Mouse (Mus musculus) forebrain, embryonic 15.5 days (tissue): ENCODE data around the gene E2f4. TPM values are rescaled to one million over a fixed set of nuclear protein-coding genes. Genes with fewer than 3 reads are reported as not detected.
"Not testable (repeated sequence)": the region's sequence is repeated elsewhere in the genome, so short reads cannot be mapped to it uniquely, and the experiment has no call there.

Experiments used
- ATAC-seq: fragments of 200-750 bp; cut with Nextera tagmentation; replicated peaks from 2 replicates; pipeline ENCODE4 v1.8.0; 2017; ENCODE audit warnings: mild to moderate bottlenecking, moderate TSS enrichment, moderate library complexity
- H3K27ac ChIP-seq: fragments of 300-500 bp; sonication (generic); replicated peaks from 2 replicates; pipeline ENCODE4 v1.5.1; 2015; ENCODE audit warnings: mild to moderate bottlenecking, inconsistent platforms
- H3K27me3 ChIP-seq: fragments of 300-500 bp; sonication (generic); 2 replicates; pipeline ENCODE4 v1.6.1; 2015; ENCODE audit warnings: inconsistent platforms
- H3K36me3 ChIP-seq: fragments of 300-500 bp; sonication (generic); 2 replicates; pipeline ENCODE4 v1.6.1; 2015; ENCODE audit warnings: mild to moderate bottlenecking, inconsistent platforms
- H3K4me1 ChIP-seq: fragments of 300-500 bp; sonication (generic); 2 replicates; pipeline ENCODE4 v1.6.1; 2015; ENCODE audit warnings: inconsistent platforms
- H3K4me2 ChIP-seq: fragments of 300-500 bp; sonication (generic); replicated peaks from 2 replicates; pipeline ENCODE4 v1.6.1; 2015; ENCODE audit warnings: mild to moderate bottlenecking, inconsistent platforms
- H3K4me3 ChIP-seq: fragments of 300-500 bp; sonication (generic); 2 replicates; pipeline ENCODE4 v1.5.1; 2015; ENCODE audit warnings: mild to moderate bottlenecking, inconsistent platforms
- H3K9ac ChIP-seq: fragments of 300-500 bp; sonication (generic); replicated peaks from 2 replicates; pipeline ENCODE4 v1.6.1; 2015; ENCODE audit warnings: mild to moderate bottlenecking, inconsistent platforms
- H3K9me3 ChIP-seq: fragments of 300-500 bp; sonication (generic); 2 replicates; pipeline ENCODE4 v1.6.1; 2016; ENCODE audit warnings: inconsistent platforms
- WGBS: fragments of 180-500 bp; shearing (Covaris S2); methylation state at CpG from one replicate; pipeline ENCODE4 v1.1.7; 2015; ENCODE audit warnings: mixed read lengths; 5-methylcytosine and 5-hydroxymethylcytosine counted together
- polyA plus RNA-seq: library from polyadenylated mRNA; unstranded; fragments of >200 nt; fragmentation: Nextera tagmentation; extraction: Ambion mirVana; gene quantifications from 2 replicates; pipeline ENCODE4 v1.2.1, GENCODE M21; 2015

E2f4 gene
- polyA plus RNA-seq, 1 experiment from 2014 or later: 44.2 TPM

DNA sequence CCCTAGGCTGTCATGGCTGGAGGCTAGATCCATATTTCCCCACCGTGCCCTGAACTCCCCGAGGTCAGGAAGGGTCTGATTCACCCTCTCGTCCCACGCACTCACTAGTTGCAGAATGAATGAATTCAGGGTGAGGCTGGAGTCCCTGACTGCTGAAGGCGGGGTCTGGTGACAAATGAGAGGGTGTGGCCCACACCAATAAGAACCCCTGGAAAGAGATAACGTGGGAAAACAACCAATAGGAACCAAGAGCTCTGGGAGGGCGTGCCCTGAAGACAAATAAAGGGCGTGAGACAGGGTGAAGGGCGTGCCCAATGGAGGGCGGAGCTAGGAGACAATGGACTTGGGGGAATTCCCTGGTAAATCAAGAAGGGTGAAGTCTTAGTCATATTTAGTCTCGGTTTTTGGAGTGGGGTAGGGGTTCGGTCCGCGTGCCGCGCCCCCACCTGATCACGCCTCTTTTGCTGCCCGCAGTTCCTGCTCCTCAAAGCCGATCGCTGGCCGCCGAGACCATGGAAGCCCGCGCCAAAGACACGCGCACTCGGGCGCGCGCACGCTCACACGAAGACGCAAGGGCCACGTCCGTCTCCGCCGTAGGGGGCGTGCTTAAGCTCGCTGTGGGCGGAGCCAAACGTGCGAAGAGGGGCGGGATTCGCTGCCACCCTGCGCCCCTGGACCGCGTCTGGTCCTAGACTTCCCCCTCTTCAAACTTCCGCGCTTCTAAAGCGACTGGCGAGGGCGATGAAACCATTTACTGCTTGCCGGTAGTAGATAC, 8.3 kb upstream of the E2f4 start:
- peak overlapping the region; percentile 65 for H3K9ac ChIP-seq
- H3K4me3 ChIP-seq: peak overlapping the region; percentile 56
- under 1% methylated on average over 53 of the region's 53 CpGs for WGBS
- H3K36me3 ChIP-seq: peaks cover 10% of the 10 kb centered on the region
- H3K4me2 ChIP-seq: peak overlapping the region; percentile 86
- H3K27ac ChIP-seq: peak overlapping the region; percentile 93
- peaks cover 54% of the 10 kb centered on the region for H3K4me1 ChIP-seq
- no peaks in the 10 kb centered on the region for H3K9me3 ChIP-seq
- peak; percentile 91 for ATAC-seq
- 0 out of 2 replicates have a peak, but pooled peaks cover 4% of the 10 kb centered on the region for H3K27me3 ChIP-seq

GRCm38 (mm10) chr8:105289805-105290460, 7.5 kb upstream of the E2f4 start, which contains the start of gene 4931428F04Rik:
TSS of gene 4931428F04Rik (minus strand) at chr8:105289864.
- H3K27ac ChIP-seq: peak within 1 kb of the TSS; percentile 93
- H3K4me2 ChIP-seq: peak within 1 kb of the TSS; percentile 86
- no peaks in the 10 kb centered on the region for H3K9me3 ChIP-seq
- peak; percentile 39 for ATAC-seq
- peak within 1 kb of the TSS; percentile 65 for H3K9ac ChIP-seq
- peaks cover 54% of the 10 kb centered on the region for H3K4me1 ChIP-seq
- peaks cover 5% of the 10 kb centered on the region for H3K36me3 ChIP-seq
- WGBS: 1% methylated on average over 43 of the region's 43 CpGs
- peak within 1 kb of the TSS; percentile 56 for H3K4me3 ChIP-seq
- H3K27me3 ChIP-seq: 0 out of 2 replicates have a peak, but pooled peaks cover 4% of the 10 kb centered on the region

DNA sequence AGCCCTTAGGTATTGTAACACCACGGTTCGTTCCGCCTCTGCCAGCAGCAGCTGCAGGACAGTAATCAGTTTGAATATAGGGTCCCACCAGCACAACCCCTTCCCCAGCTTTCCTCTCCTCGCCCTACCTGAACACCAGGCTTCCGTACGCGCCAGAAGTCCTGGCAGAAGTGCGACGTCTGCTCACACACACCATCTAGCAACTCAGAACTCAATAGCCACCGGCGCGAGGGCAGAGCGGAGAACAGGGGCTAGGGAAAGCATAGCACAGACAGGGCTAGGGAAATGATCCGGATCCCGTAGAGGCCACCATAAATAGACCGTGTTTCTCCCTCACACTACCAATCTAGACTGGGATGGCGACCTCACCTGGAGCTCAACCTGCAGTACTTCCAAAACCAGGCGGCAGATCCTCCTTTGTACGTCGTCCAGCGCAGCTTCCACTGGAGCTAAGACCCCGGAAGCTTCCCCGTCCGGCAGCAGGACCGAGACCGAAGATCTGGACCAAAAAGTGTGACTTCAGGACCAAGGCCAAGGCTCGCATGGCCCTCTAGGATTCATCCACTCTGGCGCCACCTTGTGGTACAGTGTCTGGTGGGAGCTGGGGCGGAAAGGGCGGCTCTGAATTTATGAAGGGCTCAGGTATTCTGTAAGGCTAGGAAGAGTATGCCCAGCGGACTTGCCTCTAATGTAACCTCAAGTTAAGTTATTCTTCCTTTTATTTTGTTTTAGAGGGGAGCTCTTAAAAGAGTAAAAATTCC, 6.7 kb upstream of the E2f4 start:
- H3K9me3 ChIP-seq: no peaks in the 10 kb centered on the region
- peak overlapping the region; percentile 56 for H3K4me3 ChIP-seq
- H3K4me2 ChIP-seq: peak overlapping the region; percentile 86
- no peak for ATAC-seq
- H3K27ac ChIP-seq: no peak overlapping the region
- H3K27me3 ChIP-seq: 0 out of 2 replicates have a peak, but pooled peaks cover 4% of the 10 kb centered on the region
- H3K36me3 ChIP-seq: no peaks in the 10 kb centered on the region
- 4% methylated on average over 31 of the region's 31 CpGs for WGBS
- peak overlapping the region; percentile 65 for H3K9ac ChIP-seq
- H3K4me1 ChIP-seq: peaks cover 46% of the 10 kb centered on the region

- ATAC-seq, H3K4me2 ChIP-seq, H3K36me3 ChIP-seq, H3K27me3 ChIP-seq, H3K27ac ChIP-seq, H3K9me3 ChIP-seq, H3K9ac ChIP-seq, H3K4me3 ChIP-seq: not testable (repeated sequence)
- 84% methylated on average over 8 of the region's 8 CpGs for WGBS
- H3K4me1 ChIP-seq: peaks cover 40% of the 10 kb centered on the region
Measured at GRCm38 (mm10) chr8:105291364-105291763, 6.1 kb upstream of the E2f4 start.

GRCm38 (mm10) chr8:105291802-105292201, 5.7 kb upstream of the E2f4 start:
- H3K4me3 ChIP-seq, H3K27me3 ChIP-seq, H3K9ac ChIP-seq, H3K4me2 ChIP-seq, H3K27ac ChIP-seq, H3K36me3 ChIP-seq, ATAC-seq, H3K9me3 ChIP-seq: not testable (repeated sequence)
- H3K4me1 ChIP-seq: peaks cover 38% of the 10 kb centered on the region
- 74% methylated on average over 3 of the region's 3 CpGs for WGBS

- no peaks in the 10 kb centered on the region for H3K9me3 ChIP-seq
- H3K4me2 ChIP-seq: no peak overlapping the region
- H3K36me3 ChIP-seq: no peaks in the 10 kb centered on the region
- WGBS: 85% methylated on average over 7 of the region's 7 CpGs
- H3K27me3 ChIP-seq: 0 out of 2 replicates have a peak, but pooled peaks cover 4% of the 10 kb centered on the region
- no peak overlapping the region for H3K4me3 ChIP-seq
- no peak overlapping the region for H3K9ac ChIP-seq
- no peak for ATAC-seq
- peaks cover 37% of the 10 kb centered on the region for H3K4me1 ChIP-seq
- H3K27ac ChIP-seq: no peak overlapping the region
Measured at GRCm38 (mm10) chr8:105292471-105292870, 5.0 kb upstream of the E2f4 start.

GRCm38 (mm10) chr8:105293405-105293804, 4.1 kb upstream of the E2f4 start:
- Histone ChIP-seq H3K4me1 (peaks cover 32% of the 10 kb centered on the region), H3K27ac (no peak overlapping the region), H3K27me3 (0 out of 2 replicates have a peak, but pooled peaks cover 4% of the 10 kb centered on the region), H3K4me3 (no peak overlapping the region), H3K4me2 (no peak overlapping the region), H3K9ac (no peak overlapping the region), H3K36me3 (no peaks in the 10 kb centered on the region), H3K9me3 (no peaks in the 10 kb centered on the region)
- ATAC-seq: no peak
- 76% methylated on average over 19 of the region's 19 CpGs for WGBS

- 58% methylated on average over 9 of the region's 9 CpGs for WGBS
Measured at GRCm38 (mm10) chr8:105294776-105295175, 2.7 kb upstream of the E2f4 start.

DNA sequence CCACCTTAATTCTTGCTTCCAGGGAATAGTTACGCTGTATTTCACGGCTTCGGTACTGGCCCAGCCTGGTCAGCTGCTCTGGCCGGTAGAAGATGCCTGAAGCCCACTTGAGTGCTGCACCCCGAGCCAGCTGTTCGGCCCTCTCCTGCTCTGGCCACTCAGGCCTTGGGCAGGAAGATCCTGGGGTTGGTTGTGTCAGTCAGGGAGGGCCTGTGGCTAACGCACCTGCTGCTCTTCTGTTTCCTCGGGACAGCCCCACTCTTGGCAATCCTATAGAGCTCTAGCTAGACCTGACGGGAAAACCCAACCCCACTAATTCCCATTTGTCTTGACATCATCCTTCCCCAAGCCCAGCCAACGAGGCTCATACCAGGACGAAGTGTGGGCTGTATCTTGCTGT, 2.2 kb upstream of the E2f4 start:
- Histone ChIP-seq H3K27me3 (0 out of 2 replicates have a peak, but pooled peaks cover 4% of the 10 kb centered on the region), H3K27ac (no peak overlapping the region)

More at GRCm38 (mm10) chr8:105294776-105295175, 2.7 kb upstream of the E2f4 start:
- Histone ChIP-seq H3K4me2 (no peak overlapping the region), H3K27ac (no peak overlapping the region), H3K9me3 (no peaks in the 10 kb centered on the region), H3K4me3 (no peak overlapping the region), H3K9ac (no peak overlapping the region), H3K4me1 (peaks cover 38% of the 10 kb centered on the region), H3K36me3 (peaks cover 4% of the 10 kb centered on the region; the same call in 1 of the 2 replicates), H3K27me3 (0 out of 2 replicates have a peak, but pooled peaks cover 4% of the 10 kb centered on the region)
- ATAC-seq: no peak

GRCm38 (mm10) chr8:105295895-105296573, 1.4 kb upstream of the E2f4 start, which contains the start of gene Exoc3l:
TSS of gene Exoc3l (minus strand) at chr8:105296101.
- Histone ChIP-seq H3K4me1 (peaks cover 26% of the 10 kb centered on the region), H3K9ac (0 out of 2 replicates have a peak within 1 kb of the TSS, but pooled peaks have one; percentile 87), H3K4me2 (peak within 1 kb of the TSS; percentile 70), H3K27me3 (no peaks in the 10 kb centered on the region), H3K36me3 (peaks cover 16% of the 10 kb centered on the region), H3K4me3 (peak within 1 kb of the TSS; percentile 88; the same call in 1 of the 2 replicates), H3K27ac (peak within 1 kb of the TSS; percentile 14; the same call in 1 of the 2 replicates), H3K9me3 (no peaks in the 10 kb centered on the region)
- WGBS: 77% methylated on average over 11 of the region's 11 CpGs
- no peak for ATAC-seq

More for the DNA sequence above, 2.2 kb upstream of the E2f4 start:
- Histone ChIP-seq H3K4me3 (no peak overlapping the region), H3K9me3 (no peaks in the 10 kb centered on the region), H3K9ac (no peak overlapping the region), H3K36me3 (peaks cover 8% of the 10 kb centered on the region), H3K4me2 (no peak overlapping the region), H3K4me1 (peaks cover 34% of the 10 kb centered on the region)
- no peak for ATAC-seq
- 74% methylated on average over 11 of the region's 11 CpGs for WGBS
